Mouse (Mus musculus) thymus, adult 2 months (tissue): ENCODE data around the gene Mbtps2.

Source experiments
- CTCF ChIP-seq: fragments of 200-500 bp; IDR thresholded peaks from 2 replicates; pipeline ENCODE4 v1.5.1; 2012; ENCODE audit warnings: mild to moderate bottlenecking, control low read depth, low read length, moderate library complexity, borderline replicate concordance; ENCODE audit not compliant: control insufficient read depth, poor library complexity, insufficient read depth; ENCODE audit errors: extremely low read depth
- POLR2A ChIP-seq: fragments of 200-500 bp; IDR thresholded peaks from 2 replicates; pipeline ENCODE4 v1.6.1; 2012; ENCODE audit warnings: mild to moderate bottlenecking, low read length, control low read depth, moderate library complexity; ENCODE audit not compliant: control insufficient read depth, poor library complexity, insufficient read depth; ENCODE audit errors: extremely low read depth

DNA sequence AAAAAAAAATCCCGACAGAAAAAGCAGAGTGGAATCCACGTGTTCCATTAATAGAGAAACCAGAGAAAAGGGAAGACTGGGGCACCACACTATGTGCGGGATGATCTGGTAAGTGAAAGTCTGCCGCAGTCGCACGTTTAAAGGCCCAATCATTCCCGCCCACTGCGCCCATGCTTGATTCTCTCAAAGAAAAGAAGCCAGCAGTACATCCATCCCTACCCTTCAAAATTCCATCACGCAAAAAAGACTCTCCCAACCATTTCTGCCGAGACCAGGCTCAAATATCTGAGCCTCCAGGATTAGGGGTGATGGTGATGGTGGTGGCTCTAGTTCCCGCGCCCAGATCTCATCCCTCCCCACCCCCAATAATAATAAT lies 107.8 kb downstream of the Mbtps2 start:
- no peak for TF ChIP-seq POLR2A
- no peak for TF ChIP-seq CTCF
